14 mouse cellular contexts compared by ENCODE assay signal in the genomic region with DNA sequence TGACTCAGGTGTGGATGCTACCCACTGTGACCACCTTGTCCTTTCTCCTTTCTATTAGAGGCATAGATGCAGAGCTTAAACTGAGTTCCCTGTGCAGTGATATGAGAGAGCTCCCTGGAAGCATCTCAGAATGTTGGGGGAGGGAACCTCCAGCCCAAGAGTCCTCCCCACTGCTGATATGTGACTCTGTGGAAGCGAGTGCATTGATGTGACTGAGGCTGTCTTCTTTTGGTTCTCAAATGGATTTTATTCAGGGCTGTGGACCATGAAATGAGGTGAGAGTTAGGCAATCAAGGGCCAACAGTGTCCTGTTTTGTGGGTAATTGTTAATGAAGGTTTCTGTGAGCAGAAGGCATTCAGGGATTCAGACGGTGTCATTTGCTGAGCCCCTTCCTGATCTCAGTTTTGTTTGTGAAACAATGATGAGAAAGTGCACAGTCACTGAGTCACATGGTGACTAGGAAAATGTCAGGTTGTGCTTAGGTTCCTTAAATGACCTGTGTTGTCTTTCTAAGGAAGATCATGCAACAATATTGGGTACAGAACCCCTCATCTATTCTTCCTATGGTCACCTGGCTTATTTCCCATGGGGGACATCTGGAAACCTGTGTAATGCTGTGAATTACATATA. TPM values are rescaled to one million over a fixed set of nuclear protein-coding genes. Genes with fewer than 3 reads are reported as not detected.
"Had no signal": no experiment of that assay in that cellular context is flagged by ENCODE, and none has a peak within 500 bp of the region (broad histone marks: within the 10 kb centered on the region; RNA-seq: fewer than 3 reads in every experiment).

No protein-coding gene starts in this region.

RNA-seq across cellular contexts. Expression of gene Ugt1a9, which starts 4.0 kb away (rescaled TPM):
- polyA plus RNA-seq: lung, embryonic 14.5 days; lung, embryonic 16.5 days; midbrain, embryonic 10.5 days; midbrain, embryonic 12.5 days; midbrain, embryonic 14.5 days; midbrain, embryonic 16.5 days; neural tube, embryonic 12.5 days; neural tube, embryonic 14.5 days; thymus, postnatal 0 days had no signal

RNA-seq across cellular contexts. Expression of gene Ugt1a10, which starts 11.4 kb away (rescaled TPM):
- total RNA-seq: megakaryocyte-erythroid progenitor cell, adult 5-6 weeks had no signal
- polyA plus RNA-seq: lung, embryonic 14.5 days; lung, embryonic 16.5 days; midbrain, embryonic 10.5 days; midbrain, embryonic 12.5 days; midbrain, embryonic 14.5 days; midbrain, embryonic 16.5 days; neural tube, embryonic 12.5 days; neural tube, embryonic 14.5 days; small intestine, adult 2 months; stomach, embryonic 14.5 days; stomach, embryonic 16.5 days; thymus, postnatal 0 days had no signal

RNA-seq across cellular contexts. Expression of gene Ugt1a8, which starts 21.0 kb away (rescaled TPM):
- total RNA-seq: megakaryocyte-erythroid progenitor cell, adult 5-6 weeks had no signal
- polyA plus RNA-seq: liver, embryonic 16.5 days; lung, embryonic 14.5 days; lung, embryonic 16.5 days; midbrain, embryonic 10.5 days; midbrain, embryonic 12.5 days; midbrain, embryonic 14.5 days; midbrain, embryonic 16.5 days; neural tube, embryonic 12.5 days; neural tube, embryonic 14.5 days; small intestine, adult 2 months; stomach, embryonic 14.5 days; stomach, embryonic 16.5 days; thymus, postnatal 0 days had no signal

RNA-seq across cellular contexts. Expression of gene Ugt1a6b, which starts 36.5 kb away (rescaled TPM):
- polyA plus RNA-seq: lung, embryonic 14.5 days; midbrain, embryonic 10.5 days; midbrain, embryonic 12.5 days; neural tube, embryonic 12.5 days; neural tube, embryonic 14.5 days; thymus, postnatal 0 days had no signal
